Mouse (Mus musculus): ENCODE measurements at regions not wholly inside any gene's neighbourhood (a gene's known extent, or its start where the extent isn't known, plus 50 kb on each side); places are given as distances from the start of the nearest gene placed in this dataset.

- ATAC-seq (ENCODE audit: low FRiP score), result no peak
- H3K4me2 ChIP-seq, result no peak overlapping the region
- WGBS, result 84% methylated on average over 10 of the region's 10 CpGs
These were observed 147.4 kb upstream of the Klf14 start for GRCm38 (mm10) chr6:31106144-31106836.

DNA sequence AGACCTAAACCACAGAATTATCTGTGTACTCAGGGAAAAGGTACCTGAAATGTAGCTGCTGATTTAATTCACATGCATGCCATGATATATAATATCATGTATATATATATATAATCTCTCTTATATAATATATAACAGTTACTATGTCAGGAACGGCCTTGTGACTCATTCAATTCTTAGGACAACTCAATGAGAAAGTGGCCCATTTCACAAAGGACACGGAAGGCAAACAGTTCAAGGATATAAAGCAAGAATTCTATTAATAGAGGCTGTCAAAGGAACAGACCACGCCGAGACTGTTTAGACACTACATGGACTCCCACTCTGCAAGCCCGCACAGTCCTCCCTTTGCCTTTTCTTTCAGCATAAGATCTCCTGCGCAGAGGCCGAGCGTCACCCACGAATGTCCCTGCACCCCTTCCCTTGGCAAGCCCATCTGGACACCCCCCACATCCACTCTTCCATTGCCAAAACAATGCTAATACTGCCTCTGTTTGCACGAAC, 148.0 kb upstream of the Klf14 start:
- no peaks in the 10 kb centered on the region for H3K4me1 ChIP-seq (replicated peaks)
- 89% methylated on average over 10 of the region's 10 CpGs for WGBS
- peaks cover 7% of the 10 kb centered on the region for H3K9me3 ChIP-seq
- no peaks in the 10 kb centered on the region for H3K27me3 ChIP-seq
- H3K9ac ChIP-seq, result no peak overlapping the region
- no peak for ATAC-seq (ENCODE audit: low FRiP score)
- H3K4me3 ChIP-seq, result no peak overlapping the region
- H3K27ac ChIP-seq, result no peak overlapping the region
- H3K4me2 ChIP-seq, result no peak overlapping the region
- no peaks in the 10 kb centered on the region for H3K36me3 ChIP-seq

More at GRCm38 (mm10) chr6:31106144-31106836, 147.4 kb upstream of the Klf14 start:
- H3K36me3 ChIP-seq, result no peaks in the 10 kb centered on the region
- H3K9me3 ChIP-seq, result peaks cover 7% of the 10 kb centered on the region
- no peak overlapping the region for H3K27ac ChIP-seq
- no peak overlapping the region for H3K4me3 ChIP-seq
- no peak overlapping the region for H3K9ac ChIP-seq
- H3K4me1 ChIP-seq (replicated peaks), result no peaks in the 10 kb centered on the region
- H3K27me3 ChIP-seq, result no peaks in the 10 kb centered on the region

- WGBS, result 84% methylated on average over 4 of the region's 4 CpGs
- no peak overlapping the region for H3K27ac ChIP-seq
These were observed 148.5 kb upstream of the Klf14 start for GRCm38 (mm10) chr6:31107360-31107759.

GRCm38 (mm10) chr6:31107916-31108685, 149.2 kb upstream of the Klf14 start:
- ATAC-seq (ENCODE audit: low FRiP score), result no peak
- 87% methylated on average over 5 of the region's 5 CpGs for WGBS
- H3K9me3 ChIP-seq, result peaks cover 7% of the 10 kb centered on the region
- H3K36me3 ChIP-seq, result no peaks in the 10 kb centered on the region
- no peak overlapping the region for H3K4me3 ChIP-seq
- H3K9ac ChIP-seq, result no peak overlapping the region
- H3K4me2 ChIP-seq, result no peak overlapping the region
- no peaks in the 10 kb centered on the region for H3K27me3 ChIP-seq
- no peak overlapping the region for H3K27ac ChIP-seq
- no peaks in the 10 kb centered on the region for H3K4me1 ChIP-seq (replicated peaks)

More at GRCm38 (mm10) chr6:31107360-31107759, 148.5 kb upstream of the Klf14 start:
- no peak for ATAC-seq (ENCODE audit: low FRiP score)
- H3K9ac ChIP-seq, result no peak overlapping the region
- H3K4me1 ChIP-seq (replicated peaks), result no peaks in the 10 kb centered on the region
- H3K27me3 ChIP-seq, result no peaks in the 10 kb centered on the region
- peaks cover 7% of the 10 kb centered on the region for H3K9me3 ChIP-seq
- H3K4me3 ChIP-seq, result no peak overlapping the region
- no peak overlapping the region for H3K4me2 ChIP-seq
- H3K36me3 ChIP-seq, result no peaks in the 10 kb centered on the region

DNA sequence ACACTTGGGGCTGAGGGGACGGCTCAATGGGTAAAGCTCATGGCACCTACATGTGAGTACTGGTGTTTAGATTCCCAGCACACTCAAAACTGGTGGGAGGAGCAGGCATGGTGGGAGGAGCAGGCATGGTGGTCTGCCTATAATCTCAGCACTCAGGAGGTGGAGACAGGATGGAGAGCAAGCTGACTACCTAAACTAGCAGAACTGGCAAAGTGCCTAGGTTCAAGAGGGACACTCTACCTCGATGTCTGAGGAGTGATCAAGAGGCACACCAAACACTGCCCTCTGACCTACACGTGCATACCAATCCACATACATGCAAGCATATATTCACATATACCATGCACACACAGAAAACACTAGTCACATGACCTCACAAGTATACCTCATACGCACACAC, 150.7 kb upstream of the Klf14 start:
- no peaks in the 10 kb centered on the region for H3K36me3 ChIP-seq
- H3K4me1 ChIP-seq (replicated peaks), result 0 out of 2 replicates have a peak, but pooled peaks cover 4% of the 10 kb centered on the region
- no peak for ATAC-seq (ENCODE audit: low FRiP score)
- no peak overlapping the region for H3K4me3 ChIP-seq
- 97% methylated on average over 4 of the region's 4 CpGs for WGBS
- H3K27ac ChIP-seq, result no peak overlapping the region
- H3K9me3 ChIP-seq, result peaks cover 7% of the 10 kb centered on the region
- H3K9ac ChIP-seq, result no peak overlapping the region
- H3K4me2 ChIP-seq, result no peak overlapping the region
- no peaks in the 10 kb centered on the region for H3K27me3 ChIP-seq

GRCm38 (mm10) chr6:31112293-31113077, 153.6 kb upstream of the Klf14 start:
- Histone ChIP-seq H3K4me1 (replicated peaks) (0 out of 2 replicates have a peak, but pooled peaks cover 4% of the 10 kb centered on the region), H3K9me3 (peaks cover 7% of the 10 kb centered on the region), H3K4me2 (no peak overlapping the region), H3K27ac (no peak overlapping the region), H3K36me3 (no peaks in the 10 kb centered on the region), H3K9ac (no peak overlapping the region), H3K4me3 (no peak overlapping the region), H3K27me3 (no peaks in the 10 kb centered on the region)
- ATAC-seq (ENCODE audit: low FRiP score), result no peak
- 77% methylated on average over 13 of the region's 13 CpGs for WGBS

- Histone ChIP-seq H3K9ac (no peak overlapping the region), H3K4me2 (no peak overlapping the region), H3K36me3 (no peaks in the 10 kb centered on the region), H3K9me3 (peaks cover 7% of the 10 kb centered on the region), H3K4me1 (replicated peaks) (0 out of 2 replicates have a peak, but pooled peaks cover 4% of the 10 kb centered on the region), H3K4me3 (no peak overlapping the region), H3K27me3 (no peaks in the 10 kb centered on the region), H3K27ac (no peak overlapping the region)
- 90% methylated on average over 21 of the region's 21 CpGs for WGBS
- ATAC-seq (ENCODE audit: low FRiP score), result no peak
These were observed 154.9 kb upstream of the Klf14 start for GRCm38 (mm10) chr6:31113558-31114326.

DNA sequence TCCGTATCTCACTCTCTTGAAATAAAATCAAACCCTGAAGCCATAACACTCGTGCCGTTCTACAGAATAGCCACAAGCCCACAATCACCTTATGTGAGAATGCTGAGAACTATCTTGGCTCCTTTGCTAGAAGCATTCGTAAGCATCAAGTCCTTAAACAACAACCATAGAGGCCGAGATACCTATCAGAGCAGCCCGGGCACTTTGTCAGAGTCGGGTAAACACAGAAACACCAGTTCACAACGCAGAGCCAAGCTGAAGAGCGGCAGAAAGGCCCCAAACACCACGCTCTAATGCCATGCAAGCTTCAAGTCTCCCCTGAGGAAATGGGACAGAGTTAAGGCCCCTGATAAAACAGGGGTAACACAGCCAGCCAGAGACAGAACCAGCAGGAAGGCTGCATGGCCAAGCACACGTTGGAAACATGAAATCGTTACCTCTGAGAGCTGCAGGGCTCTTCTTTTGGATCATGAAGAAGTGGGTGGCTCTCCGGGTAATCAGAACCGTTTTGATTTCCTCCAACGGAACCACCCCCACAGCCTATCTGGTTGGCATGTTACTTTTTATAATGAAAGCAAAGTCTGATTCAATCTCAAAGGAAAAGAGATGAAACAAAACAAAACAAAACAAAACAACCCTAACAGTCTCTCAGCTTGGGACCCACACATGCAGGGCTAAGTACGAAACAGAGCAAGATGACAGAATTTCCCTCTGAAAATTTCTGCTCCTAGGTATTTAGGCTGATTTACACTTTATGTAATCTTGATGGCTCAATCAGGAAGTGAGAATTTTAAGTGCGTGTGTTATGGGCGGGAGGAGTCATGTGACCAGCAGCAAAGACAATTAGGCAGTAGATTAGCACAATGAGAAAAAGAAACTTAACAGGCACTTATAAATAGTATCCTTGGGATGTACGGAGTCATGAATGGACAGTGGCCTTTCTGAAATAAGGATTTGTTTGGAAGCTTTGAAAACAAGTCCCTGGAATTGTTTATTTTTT, 155.8 kb upstream of the Klf14 start:
- Histone ChIP-seq H3K4me1 (replicated peaks) (0 out of 2 replicates have a peak, but pooled peaks cover 4% of the 10 kb centered on the region), H3K27me3 (no peaks in the 10 kb centered on the region), H3K27ac (no peak overlapping the region), H3K4me2 (no peak overlapping the region), H3K36me3 (no peaks in the 10 kb centered on the region), H3K9me3 (0 out of 2 replicates have a peak, but pooled peaks cover under 1% of the 10 kb centered on the region), H3K4me3 (no peak overlapping the region), H3K9ac (no peak overlapping the region)
- WGBS, result 81% methylated on average over 19 of the region's 19 CpGs
- no peak for ATAC-seq (ENCODE audit: low FRiP score)

DNA sequence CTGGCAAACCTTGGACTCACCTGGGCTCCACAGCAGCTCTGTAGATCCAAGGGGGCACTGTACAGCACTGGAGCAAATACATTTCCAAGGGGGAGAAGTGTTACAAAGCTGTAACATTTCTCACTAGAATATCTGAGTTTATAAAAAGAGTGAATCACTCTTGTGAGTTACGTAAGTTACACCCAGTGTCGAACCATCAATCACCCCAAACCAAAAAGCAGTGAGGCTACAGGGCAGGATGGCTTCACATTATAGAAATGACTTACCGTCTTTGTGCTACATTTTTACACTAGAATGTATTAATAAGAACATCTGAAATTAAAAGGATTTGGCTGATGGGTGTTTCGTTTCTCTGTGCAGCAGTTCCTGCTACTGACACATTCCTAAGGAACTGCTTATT, 156.7 kb upstream of the Klf14 start:
- 87% methylated on average over 4 of the region's 4 CpGs for WGBS
- Histone ChIP-seq H3K4me2 (no peak overlapping the region), H3K27ac (no peak overlapping the region), H3K4me3 (no peak overlapping the region), H3K27me3 (no peaks in the 10 kb centered on the region), H3K9me3 (no peaks in the 10 kb centered on the region), H3K9ac (no peak overlapping the region), H3K36me3 (no peaks in the 10 kb centered on the region), H3K4me1 (replicated peaks) (0 out of 2 replicates have a peak, but pooled peaks cover 4% of the 10 kb centered on the region)
- no peak for ATAC-seq (ENCODE audit: low FRiP score)

- peaks cover 10% of the 10 kb centered on the region; the same call in 1 of the 2 replicates for H3K4me1 ChIP-seq (replicated peaks)
- 86% methylated on average over 6 of the region's 6 CpGs for WGBS
- no peaks in the 10 kb centered on the region for H3K36me3 ChIP-seq
These were observed 157.5 kb upstream of the Klf14 start for GRCm38 (mm10) chr6:31116365-31116764.

More at GRCm38 (mm10) chr6:31116365-31116764, 157.5 kb upstream of the Klf14 start:
- no peak overlapping the region for H3K27ac ChIP-seq
- no peaks in the 10 kb centered on the region for H3K27me3 ChIP-seq
- no peak for ATAC-seq (ENCODE audit: low FRiP score)
- H3K4me2 ChIP-seq, result no peak overlapping the region
- H3K4me3 ChIP-seq, result no peak overlapping the region
- no peak overlapping the region for H3K9ac ChIP-seq
- no peaks in the 10 kb centered on the region for H3K9me3 ChIP-seq

All from hindbrain, embryonic 13.5 days (tissue).